Mouse (Mus musculus) kidney, postnatal 4 days (tissue): ENCODE results near the gene Commd6.

Experiments used
- DNase-seq, 2 experiments: peaks; one replicate each; pipeline ENCODE4 v3.0.0; 2021; ENCODE audit warnings: mixed read lengths in 2 of 2

Gene Commd6

DNA sequence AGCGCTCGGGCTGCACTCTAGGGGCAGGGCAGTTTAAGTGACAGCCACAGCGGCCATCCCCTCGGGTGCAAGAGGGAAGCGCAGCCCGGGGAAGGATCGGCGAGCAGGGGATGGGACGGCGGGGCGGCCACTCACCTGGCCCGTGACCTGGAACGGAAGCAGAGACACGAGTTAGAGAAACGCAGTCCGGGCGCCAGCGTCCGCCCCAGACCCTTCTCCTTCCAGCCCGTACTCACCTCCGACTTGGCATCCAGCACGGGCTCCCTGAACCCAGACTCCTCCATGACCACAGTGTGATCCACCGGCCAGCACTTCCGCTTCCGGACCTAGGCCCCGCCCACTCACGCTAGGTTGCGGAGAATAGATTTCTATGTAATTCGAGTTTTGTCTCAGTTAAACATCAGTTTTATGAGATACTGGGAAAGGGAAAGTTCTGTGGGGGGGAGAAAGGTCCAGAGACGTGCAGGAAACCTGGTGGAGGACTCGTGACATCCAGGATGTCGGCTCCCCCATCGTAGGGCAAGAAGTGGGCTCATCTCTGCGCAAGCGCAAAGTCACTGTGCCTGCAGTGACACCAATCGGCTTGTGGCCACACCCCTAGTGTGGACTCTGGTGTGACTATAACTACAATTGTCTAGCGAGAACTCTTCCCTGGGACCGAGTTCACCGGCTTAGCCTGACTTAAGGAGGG is at the start of gene Commd6:
TSS of gene Commd6 (minus strand) at position 534 of the 691 bp plus-strand sequence.
- peak; percentile 91 to 95 for DNase-seq

DNA sequence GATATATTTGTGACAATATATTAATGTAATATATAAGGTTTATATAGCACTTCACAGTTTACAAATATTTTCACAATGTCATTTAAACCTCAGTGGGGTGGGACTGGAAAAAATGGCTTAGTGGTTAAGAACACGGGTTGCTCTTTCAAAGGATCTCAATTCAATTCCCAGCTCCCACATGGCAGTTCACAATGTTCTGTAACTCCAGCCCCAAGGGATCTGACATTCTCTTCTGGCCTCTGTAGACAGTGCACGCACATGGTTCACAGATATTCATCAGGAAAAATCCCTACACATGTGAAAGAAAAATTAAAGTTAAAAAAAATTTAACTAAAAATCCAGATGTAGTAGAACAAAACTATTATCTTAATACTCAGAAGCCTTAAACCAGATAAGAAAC is 47.9 kb upstream of the Commd6 start:
- DNase-seq: no peak

DNA sequence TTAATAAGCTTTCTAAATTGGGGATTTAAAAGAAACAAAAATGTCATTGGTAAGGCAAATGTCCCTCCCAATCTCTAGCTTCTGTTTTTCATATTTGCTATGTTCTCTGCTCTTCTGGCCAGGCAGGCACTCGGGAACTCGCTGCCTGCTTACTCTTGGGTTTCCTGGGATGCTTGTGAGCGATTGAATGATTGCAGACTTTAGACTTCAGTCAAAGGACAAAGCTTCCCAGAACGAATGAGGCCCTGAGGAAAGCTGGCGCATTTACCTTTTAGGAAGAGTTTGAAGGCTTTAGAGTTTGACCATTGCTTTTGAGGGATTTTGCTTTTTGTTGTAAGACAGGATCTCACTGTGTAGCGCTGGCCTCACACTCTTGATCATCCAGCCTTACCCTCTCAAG is 47.2 kb upstream of the Commd6 start:
- no peak for DNase-seq

DNA sequence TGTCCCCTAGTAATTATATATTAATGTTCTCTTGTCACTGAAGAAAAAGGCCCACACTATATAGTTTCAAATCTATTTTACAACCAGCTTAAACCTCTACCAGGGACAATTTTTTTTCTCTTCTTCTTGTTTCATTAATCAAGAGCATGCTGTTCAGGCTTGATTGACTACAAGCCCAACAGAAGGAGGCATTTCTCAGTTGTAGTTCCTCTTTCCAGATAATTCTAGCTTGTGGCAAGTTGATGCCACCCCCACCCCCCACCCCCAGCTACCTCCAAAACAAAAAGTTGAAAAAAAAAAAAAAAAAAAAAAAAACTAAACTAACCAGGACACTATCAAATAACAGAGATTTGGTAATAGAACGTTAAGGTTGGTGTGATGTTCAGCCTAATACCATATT is 31.7 kb upstream of the Commd6 start:
- no peak for DNase-seq

DNA sequence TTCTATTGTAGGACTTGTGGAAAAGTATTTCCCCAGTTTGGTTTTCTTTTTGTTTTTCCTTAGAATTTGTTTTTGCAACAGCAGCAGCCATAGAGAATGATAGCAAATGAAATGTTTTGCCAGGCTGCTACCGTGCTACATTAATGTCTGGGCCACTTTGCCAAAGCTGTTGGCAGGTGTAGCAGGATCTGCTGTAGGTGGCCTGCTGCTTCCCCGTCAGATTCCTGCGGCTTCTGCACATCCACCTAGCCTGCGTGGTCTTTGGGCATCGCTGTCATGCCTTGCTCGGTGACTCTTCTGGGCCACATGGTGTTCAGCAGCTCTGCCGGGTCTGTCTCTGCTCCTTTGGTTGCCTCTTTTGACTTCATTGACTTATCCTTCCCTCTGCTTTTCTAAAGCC is 28.1 kb upstream of the Commd6 start:
- no peak for DNase-seq

DNA sequence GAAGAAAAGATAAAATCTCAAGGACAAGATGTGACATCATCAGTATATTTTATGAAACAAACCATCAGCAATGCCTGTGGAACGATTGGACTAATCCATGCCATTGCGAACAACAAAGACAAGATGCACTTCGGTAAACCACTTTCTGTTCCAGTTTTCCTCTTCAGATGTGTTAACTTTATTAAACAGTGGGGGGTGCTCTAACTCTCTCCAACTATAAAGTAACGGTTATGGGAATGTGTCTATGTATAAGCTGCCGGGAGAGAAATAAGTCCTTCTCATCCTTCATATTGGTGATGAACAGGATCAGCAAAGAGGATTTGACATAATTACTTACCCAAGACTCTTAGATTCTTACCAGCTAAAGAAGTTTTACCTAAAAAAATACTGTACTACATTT is 26.1 kb upstream of the Commd6 start:
- no peak for DNase-seq

DNA sequence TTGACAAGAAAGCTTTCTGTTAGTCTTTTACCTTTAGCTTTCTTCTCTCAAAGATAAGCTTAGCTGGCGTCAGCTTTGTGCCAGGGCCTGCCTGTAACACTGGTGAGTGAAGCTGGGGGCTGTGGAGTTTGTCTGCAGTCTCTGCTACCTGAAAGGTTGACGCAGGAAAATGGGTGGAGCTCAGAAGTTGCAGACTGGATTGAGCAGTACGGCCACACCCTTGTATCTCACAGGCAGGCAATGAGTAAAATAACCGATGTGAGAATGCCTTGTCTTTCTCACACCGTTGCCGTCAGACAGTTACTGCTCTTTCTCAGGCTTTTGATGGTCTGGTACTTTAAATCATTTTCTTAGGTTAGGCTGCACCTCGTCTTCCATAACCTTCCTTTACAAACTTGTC is 25.6 kb upstream of the Commd6 start:
- DNase-seq: no peak

DNA sequence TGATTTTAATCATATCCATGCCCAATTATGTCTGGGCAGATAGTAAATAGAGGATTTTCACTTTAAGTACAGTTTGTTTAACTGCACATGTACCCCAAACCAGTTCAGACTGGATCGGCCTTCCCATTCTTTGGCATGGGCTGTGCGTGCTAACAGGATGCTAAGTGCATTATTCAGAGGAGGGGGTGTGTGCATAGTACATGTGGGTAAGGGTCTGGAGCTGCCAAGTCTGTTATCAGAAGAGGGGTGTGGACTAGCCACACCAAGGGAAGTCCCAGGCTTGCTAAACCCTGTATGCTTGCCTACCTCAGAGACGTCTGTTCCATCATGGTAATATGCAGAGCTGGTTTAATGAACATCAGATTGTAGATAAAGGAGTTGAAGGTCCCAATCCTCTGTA is 23.8 kb upstream of the Commd6 start:
- DNase-seq: no peak

DNA sequence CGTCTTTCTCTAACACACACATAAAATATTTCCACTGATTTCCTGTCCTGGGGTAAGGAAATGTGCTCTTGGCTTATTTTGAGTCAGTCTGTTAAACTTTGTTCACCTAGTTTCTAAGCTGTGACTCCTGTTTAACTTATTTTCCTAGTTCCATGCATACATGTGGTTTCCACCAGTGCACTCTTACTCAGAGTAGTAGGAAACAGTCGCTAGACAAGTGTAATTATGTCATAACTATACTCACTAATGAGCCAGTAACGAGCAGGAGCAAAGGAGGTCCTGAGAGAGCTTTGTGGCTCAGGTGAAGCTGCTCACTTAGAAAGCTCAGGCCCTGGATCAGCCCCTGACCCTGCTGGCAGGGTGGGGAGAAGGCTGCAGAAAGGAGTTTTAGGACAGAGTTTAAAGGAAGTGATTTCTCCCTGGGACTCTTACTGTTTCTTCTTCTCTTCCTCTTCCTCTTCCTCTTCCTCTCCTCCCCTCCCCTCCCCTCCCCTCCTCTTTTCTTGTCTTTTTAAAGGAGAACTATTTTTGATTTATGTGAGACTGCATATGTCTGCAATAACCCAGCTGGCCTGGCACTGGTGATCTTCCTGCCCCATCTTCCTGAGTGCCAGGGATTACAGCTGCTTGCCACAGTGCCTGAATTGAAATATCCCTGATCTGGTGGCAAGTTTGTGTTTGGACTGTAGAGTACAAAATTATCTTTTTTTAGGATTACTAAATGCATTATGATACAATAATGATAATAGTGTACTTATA is 21.3 kb upstream of the Commd6 start:
- DNase-seq: no peak

DNA sequence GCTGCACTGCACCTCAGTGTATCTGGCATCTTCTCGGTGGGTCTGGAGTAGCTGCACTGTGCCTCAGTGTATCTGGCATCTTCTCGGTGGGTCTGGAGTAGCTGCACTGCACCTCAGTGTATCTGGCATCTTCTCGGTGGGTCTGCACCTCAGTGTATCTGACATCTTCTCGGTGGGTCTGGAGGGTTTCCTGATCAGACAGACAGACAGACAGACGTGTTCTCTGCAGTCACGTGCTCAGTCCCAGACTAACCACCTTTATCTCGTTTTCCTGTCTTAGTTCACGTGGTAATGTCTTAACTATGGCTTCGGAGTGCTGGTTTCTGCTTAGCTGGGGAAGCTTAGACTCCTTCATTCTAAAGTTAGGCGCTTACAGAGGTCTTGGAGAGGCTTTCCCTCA is 15.8 kb upstream of the Commd6 start:
- DNase-seq: no peak

DNA sequence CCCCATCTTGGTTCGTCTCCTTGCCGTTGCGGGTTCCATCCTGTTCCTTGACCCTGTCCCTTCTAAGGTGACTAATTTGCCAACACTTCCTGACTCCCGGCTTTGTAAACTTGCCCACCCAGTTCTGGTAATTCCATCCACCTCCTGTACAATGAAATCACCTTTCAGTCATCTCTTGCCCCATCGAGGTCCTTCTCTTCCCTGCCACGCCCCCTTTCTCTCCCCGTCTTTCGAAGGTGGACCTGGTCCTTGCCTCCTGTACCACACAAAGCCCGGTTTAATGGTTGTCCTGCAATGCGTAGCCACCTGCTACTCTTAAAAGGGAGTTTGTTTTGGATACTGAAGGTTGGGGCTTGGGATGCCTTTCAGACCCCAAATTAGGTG is 14.0 kb upstream of the Commd6 start:
- peak in 1 of 2 experiments; percentile 41 for DNase-seq

DNA sequence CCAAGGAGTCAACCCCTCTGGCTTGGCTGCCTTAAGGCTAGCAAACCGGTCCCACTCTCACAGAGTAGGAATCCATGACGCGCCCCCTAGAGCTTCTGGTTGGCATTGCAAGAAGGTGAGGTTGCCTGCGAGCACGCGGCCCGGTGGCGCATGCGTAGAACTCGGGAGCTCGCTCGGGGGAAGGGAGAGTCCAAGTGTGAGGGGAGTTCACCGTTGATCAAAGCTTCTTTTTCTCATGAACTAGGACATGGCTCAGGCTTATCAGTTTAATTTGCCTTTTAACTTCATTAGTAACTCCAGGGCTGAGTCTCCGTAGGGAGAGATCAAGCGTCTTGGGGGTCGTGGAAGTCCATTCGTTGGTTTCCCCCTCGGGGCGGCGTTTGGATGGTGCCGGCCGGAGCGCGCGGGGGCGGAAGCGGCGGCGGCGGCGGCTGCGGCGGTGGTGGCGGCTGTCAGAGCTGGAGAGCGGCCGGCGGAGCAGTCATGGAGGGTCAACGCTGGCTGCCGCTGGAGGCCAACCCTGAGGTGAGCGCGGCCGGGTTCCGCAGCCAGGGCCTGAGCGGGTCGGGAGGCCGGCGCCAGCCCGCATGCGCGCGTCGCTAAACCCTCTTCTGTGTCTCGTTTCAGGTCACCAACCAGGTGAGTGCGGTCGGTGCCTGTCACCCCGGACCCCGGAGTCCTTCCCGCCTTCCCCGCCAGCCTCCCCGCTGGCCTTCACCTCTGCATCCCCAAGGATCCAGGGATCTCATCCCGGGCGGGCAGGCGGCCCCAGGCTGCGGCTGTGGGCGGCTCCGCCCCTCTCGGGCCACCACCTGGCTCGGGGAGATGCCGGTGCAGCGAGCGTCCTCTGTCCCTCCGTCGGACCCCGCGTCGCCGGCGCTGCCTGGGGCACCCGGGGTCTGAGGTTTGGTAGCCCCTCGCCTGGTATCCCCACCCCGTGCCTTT is 13.4 kb upstream of the Commd6 start, which contains the start of gene Uchl3:
TSS of gene Uchl3 (plus strand) at position 387 of the 945 bp plus-strand sequence.
- peak; percentile 99 for DNase-seq

DNA sequence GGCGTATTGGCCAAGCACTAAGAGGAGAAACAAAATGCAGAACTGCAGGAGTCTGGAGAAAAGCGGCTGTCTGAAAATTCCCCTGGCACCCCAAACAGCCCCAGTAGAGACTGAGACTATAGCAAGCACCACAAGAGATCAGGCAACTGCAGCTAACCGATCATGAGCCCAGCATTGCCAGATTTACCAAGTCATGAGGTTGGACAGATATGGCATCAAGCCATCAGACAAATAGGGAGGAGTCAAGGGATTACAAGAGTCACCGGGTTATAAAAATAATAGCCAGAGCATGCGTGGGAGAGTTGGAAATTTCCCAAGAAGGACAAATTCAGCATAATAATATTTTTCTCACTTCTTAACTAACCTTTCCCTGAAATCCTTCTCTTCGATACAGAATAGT is 12.1 kb upstream of the Commd6 start:
- DNase-seq: no peak

DNA sequence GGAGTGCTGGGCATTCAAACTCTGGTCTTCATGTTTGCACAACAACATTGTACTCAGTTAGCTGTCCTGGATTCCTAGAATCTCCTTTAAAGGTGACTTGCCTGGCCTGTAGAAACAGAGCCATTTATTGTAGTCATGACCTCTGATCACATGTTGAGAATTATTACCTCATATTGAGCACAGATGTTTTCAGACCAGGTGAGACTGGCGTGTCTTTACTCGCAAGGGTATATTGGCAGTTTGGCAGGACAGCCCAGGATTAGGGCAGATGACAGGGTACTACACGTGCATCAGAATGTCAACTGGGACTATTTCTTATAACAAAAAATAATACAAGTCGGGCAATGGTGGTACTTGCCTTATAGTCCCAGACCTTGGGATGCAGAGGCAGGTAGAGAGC is 10.1 kb upstream of the Commd6 start:
- DNase-seq: no peak

DNA sequence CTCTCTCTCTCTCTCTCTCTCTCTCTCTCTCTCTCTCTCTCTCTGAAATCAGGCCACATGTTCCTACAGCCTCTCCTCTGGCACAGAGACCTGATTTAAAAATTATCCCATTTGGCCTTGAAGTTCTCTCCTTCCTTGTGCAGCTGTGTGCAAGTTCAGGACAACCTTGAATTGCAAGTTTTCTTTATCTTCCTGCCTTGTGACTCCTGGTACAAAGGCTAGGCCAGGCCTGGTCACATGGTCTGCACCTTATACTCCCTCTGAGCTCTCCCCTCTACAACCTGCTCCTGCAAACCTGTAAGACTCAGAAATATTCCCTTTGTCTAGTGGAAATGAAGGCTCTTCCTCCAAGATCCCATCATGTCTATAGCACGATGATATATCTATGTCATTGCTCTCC is 4.5 kb upstream of the Commd6 start:
- DNase-seq: no peak

DNA sequence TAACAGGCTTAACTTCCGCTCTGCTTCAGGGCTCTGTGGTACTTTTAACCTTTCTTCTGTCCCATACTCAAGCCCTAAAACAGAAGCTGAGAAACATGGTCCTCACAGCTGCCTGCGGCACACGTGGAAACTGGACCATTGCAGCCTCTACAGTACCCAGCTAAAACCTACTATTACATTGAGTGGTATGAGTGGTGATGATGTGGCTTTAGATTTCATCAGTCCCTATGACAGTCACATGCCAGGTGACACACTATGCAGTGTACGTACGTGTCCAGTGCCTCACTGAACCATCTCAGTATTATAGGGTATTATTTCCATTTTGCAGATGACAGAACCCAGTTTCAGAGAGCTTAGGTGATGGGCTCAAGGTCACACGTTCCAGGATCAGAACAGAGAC is 3.1 kb downstream of the Commd6 start:
- DNase-seq: no peak

DNA sequence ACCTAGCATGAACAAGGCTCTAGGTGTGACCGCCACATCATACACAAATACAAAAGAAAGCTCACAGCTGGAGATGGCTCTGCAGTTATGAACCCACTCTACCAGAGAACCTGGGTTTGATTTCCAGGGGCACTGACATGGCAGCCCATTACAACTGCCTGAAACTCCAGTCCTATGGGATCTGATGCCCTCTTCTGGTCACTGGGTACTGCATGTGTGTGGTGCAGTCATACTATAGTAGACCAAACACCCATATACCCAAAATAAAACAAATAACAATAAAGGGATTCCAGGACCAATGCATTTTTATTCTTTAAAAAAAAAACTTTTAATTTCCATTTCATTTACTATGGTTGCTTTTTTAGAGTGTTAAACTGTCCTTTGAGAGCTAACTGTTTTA is 4.7 kb downstream of the Commd6 start:
- DNase-seq: no peak

DNA sequence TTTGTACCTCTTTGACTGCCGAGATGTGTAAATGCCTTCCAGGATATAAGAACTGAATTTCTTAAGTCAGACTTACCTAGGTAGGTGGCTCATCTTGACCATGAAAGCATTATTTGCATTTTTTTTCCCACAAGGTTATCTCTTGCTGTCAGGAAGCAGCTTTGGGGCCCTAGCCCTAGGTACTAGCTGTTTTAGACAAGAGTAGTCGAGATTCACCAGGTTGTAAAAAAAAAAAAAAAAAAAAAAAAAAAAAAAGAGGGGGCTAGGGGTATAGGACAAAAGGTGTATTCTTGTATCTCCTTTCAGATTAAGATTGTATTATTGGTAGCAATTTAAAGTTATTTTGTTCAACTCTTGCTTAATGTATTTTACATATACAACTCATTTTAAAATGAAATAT is 9.9 kb downstream of the Commd6 start:
- no peak for DNase-seq

DNA sequence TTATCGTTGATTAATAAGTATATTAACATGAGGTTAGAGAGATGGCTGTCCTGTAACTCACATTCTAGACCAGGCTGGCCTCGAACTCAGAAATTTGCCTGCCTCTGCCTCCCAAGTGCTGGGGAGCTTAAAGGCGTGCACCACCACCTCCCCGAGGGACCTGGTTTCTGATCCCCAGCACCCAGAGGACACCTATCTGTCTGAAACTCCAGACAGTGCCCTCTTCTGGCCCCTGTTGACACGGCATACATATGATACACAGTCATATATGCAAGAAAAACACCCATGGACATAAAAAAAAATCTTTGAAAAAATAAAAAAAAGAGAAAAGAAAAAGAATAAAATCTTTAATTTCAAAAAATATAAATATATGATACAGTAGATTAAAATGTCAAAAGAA is 22.8 kb downstream of the Commd6 start:
- DNase-seq: no peak

DNA sequence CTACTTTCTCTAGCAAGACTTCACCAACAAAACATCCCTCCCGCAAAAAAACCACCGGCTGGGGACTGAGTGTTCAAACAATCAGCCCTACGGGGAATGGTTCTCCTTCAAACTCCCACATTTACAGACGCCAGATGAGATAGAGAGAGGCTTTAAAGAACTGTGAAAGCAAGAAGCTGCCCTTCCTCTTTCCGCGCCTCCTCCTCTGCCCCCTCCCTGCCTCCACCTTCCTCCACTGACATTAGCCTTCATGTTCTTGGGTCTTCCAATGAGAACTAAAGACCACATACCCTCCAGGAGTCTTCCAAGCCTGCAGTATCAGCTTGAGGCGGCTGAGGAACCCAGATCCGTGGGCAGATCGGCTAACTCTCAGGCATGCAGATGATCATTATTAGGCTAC is 24.3 kb downstream of the Commd6 start:
- DNase-seq: no peak

DNA sequence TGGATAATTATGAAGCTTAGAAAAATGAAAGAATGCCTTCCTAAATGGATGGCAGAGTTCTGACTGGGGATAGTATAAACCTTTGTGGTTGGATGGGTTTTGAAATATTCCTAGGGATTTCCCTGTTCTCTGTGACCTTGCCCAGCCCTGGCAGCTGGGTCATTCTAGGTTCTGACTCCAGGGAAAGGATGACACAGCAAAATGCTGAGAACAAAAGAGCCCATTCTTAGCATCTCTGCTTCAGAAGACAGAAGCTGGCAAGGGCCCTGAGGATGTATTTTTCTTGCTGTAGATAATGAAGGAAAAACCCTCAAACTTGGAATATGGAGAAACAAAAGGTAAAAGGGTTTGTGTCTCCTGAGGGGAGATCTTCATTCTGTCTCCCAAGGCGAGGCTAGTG is 27.3 kb downstream of the Commd6 start:
- no peak for DNase-seq

DNA sequence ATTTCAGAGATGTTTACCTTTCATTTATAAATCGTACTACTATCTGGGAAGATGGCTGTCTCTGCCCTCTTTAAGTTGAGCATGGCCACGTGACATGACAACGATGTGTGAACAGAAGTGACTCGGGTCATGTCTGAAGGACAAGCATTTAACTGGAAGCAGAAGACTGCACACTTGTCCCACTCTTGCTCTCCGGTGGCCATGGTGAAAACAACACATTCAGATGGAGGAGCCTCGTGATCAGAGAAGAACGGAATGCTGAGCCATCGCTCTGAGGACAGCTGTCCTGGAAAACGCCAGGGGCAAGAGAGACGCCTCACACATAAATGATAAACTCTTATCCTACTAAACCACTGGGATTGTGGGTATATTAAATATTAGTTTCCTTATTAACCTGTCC is 29.8 kb downstream of the Commd6 start:
- no peak for DNase-seq
